Mouse (Mus musculus) CH12.LX (cell line): ENCODE results near the gene Vsig8. TPM values are rescaled to one million over a fixed set of nuclear protein-coding genes. Genes with fewer than 3 reads are reported as not detected.

ENCODE experiments used
- DNase-seq: peaks from one replicate; pipeline ENCODE4 v3.0.0-alpha.2; 2013; ENCODE audit errors: extremely low read depth
- H3K27ac ChIP-seq: 2 replicates; pipeline ENCODE4 v1.5.1; 2012; ENCODE audit warnings: low read depth, mild to moderate bottlenecking, control low read depth, moderate library complexity; ENCODE audit not compliant: insufficient read depth
- H3K27me3 ChIP-seq: replicated peaks from 2 replicates; pipeline ENCODE3; 2012; ENCODE audit warnings: inconsistent platforms
- H3K36me3 ChIP-seq, 2 experiments: replicated peaks in 1 of 2; 2 replicates each; pipeline versions ENCODE3 to v1.6.1; 2012; ENCODE audit warnings: inconsistent platforms in 1 of 2, low read length in 1 of 2, mild to moderate bottlenecking in 1 of 2, mixed read lengths in 1 of 2, moderate library complexity in 1 of 2; ENCODE audit not compliant: control insufficient read depth in 1 of 2, insufficient read depth in 1 of 2
- H3K4me1 ChIP-seq, 2 experiments: 2 replicates each; pipeline ENCODE4 v1.6.1; 2012; ENCODE audit warnings: inconsistent platforms in 1 of 2, moderate library complexity in 1 of 2; ENCODE audit not compliant: insufficient read depth in 2 of 2, control insufficient read depth in 1 of 2
- H3K4me2 ChIP-seq: 2 replicates; pipeline ENCODE4 v1.6.1; 2012; ENCODE audit warnings: low read depth, mild to moderate bottlenecking, control low read depth; ENCODE audit not compliant: poor library complexity, insufficient read depth, severe bottlenecking
- H3K4me3 ChIP-seq, 3 experiments: fragments of 150-350 bp in 1 of 3; sonication (generic) in 1 of 3; replicated peaks in 1 of 3; 2 replicates each; pipeline versions ENCODE3 to v1.5.1; 2011 to 2012; ENCODE audit warnings: low read depth in 2 of 3, low read length in 2 of 3, mild to moderate bottlenecking in 2 of 3, moderate library complexity in 2 of 3, control low read depth in 1 of 3, improper control_type of control experiment in 1 of 3, inconsistent platforms in 1 of 3, mixed read lengths in 1 of 3; ENCODE audit not compliant: poor library complexity in 1 of 3
- H3K79me2 ChIP-seq: replicated peaks from 2 replicates; pipeline ENCODE4 v1.6.1; 2012; ENCODE audit warnings: mild to moderate bottlenecking, moderate library complexity; ENCODE audit not compliant: control insufficient read depth, poor library complexity, insufficient read depth, severe bottlenecking; ENCODE audit errors: extremely low read depth
- H3K9ac ChIP-seq: 2 replicates; pipeline ENCODE4 v1.6.1; 2012; ENCODE audit warnings: low read depth, mild to moderate bottlenecking, control low read depth, moderate library complexity; ENCODE audit not compliant: insufficient read depth
- H3K9me3 ChIP-seq: replicated peaks from 2 replicates; pipeline ENCODE3; 2012; ENCODE audit warnings: low read length, inconsistent platforms, mixed read lengths
- BHLHE40 ChIP-seq: IDR thresholded peaks from 2 replicates; pipeline ENCODE4 v1.6.1; 2011; ENCODE audit warnings: mild to moderate bottlenecking, low read depth, low read length, improper control_type of control experiment
- CHD1 ChIP-seq: IDR thresholded peaks from 2 replicates; pipeline ENCODE4 v1.6.1; 2012; ENCODE audit warnings: low read depth, low read length, improper control_type of control experiment, inconsistent platforms
- CHD2 ChIP-seq: IDR thresholded peaks from 2 replicates; pipeline ENCODE4 v1.6.1; 2011; ENCODE audit warnings: low read length, improper control_type of control experiment
- CTCF ChIP-seq, 2 experiments: IDR thresholded peaks in 1 of 2; conservative IDR thresholded peaks in 1 of 2; 2 replicates each; pipeline ENCODE4 v1.5.1; 2011 to 2012; ENCODE audit warnings: low read depth in 2 of 2, low read length in 2 of 2, improper control_type of control experiment in 1 of 2, inconsistent platforms in 1 of 2, mild to moderate bottlenecking in 1 of 2, moderate library complexity in 1 of 2
- E2F4 ChIP-seq: IDR thresholded peaks from 2 replicates; pipeline ENCODE4 v1.6.1; 2011; ENCODE audit warnings: low read depth, low read length, improper control_type of control experiment; ENCODE audit not compliant: insufficient replicate concordance
- ETS1 ChIP-seq: conservative IDR thresholded peaks from 2 replicates; pipeline ENCODE4 v1.6.1; 2012; ENCODE audit warnings: low read depth, mild to moderate bottlenecking, inconsistent platforms, low read length, improper control_type of control experiment, moderate library complexity
- GABPA ChIP-seq: IDR thresholded peaks from 2 replicates; pipeline ENCODE4 v1.6.1; 2012; ENCODE audit warnings: low read depth, low read length, improper control_type of control experiment, inconsistent platforms; ENCODE audit not compliant: insufficient replicate concordance
- HCFC1 ChIP-seq: IDR thresholded peaks from 2 replicates; pipeline ENCODE4 v1.6.1; 2012; ENCODE audit warnings: low read depth, mild to moderate bottlenecking, inconsistent platforms, low read length, improper control_type of control experiment
- MAX ChIP-seq: IDR thresholded peaks from 2 replicates; pipeline ENCODE4 v1.6.1; 2011; ENCODE audit warnings: low read length, improper control_type of control experiment
- MEF2A ChIP-seq: IDR thresholded peaks from 2 replicates; pipeline ENCODE4 v1.6.1; 2014; ENCODE audit warnings: low read depth, mild to moderate bottlenecking, inconsistent platforms, low read length, improper control_type of control experiment, borderline replicate concordance
- MXI1 ChIP-seq: IDR thresholded peaks from 2 replicates; pipeline ENCODE4 v1.6.1; 2011; ENCODE audit warnings: mild to moderate bottlenecking, low read depth, low read length, improper control_type of control experiment
- NRF1 ChIP-seq: IDR thresholded peaks from 2 replicates; pipeline ENCODE4 v1.6.1; 2014; ENCODE audit warnings: low read depth, mild to moderate bottlenecking, inconsistent platforms, low read length, improper control_type of control experiment, moderate library complexity
- POLR2A ChIP-seq: IDR thresholded peaks from 2 replicates; pipeline ENCODE4 v1.6.1; 2011; ENCODE audit warnings: low read depth, mild to moderate bottlenecking, improper control_type of control experiment, low read length
- RAD21 ChIP-seq: IDR thresholded peaks from 2 replicates; pipeline ENCODE4 v1.6.1; 2011; ENCODE audit warnings: low read depth, mild to moderate bottlenecking, low read length, improper control_type of control experiment, moderate library complexity
- RCOR1 ChIP-seq: conservative IDR thresholded peaks from 2 replicates; pipeline ENCODE4 v1.6.1; 2012; ENCODE audit warnings: low read depth, mild to moderate bottlenecking, inconsistent platforms, low read length, improper control_type of control experiment
- SIN3A ChIP-seq: IDR thresholded peaks from 2 replicates; pipeline ENCODE4 v1.6.1; 2012; ENCODE audit warnings: low read length, improper control_type of control experiment, inconsistent platforms
- SMC3 ChIP-seq: IDR thresholded peaks from 2 replicates; pipeline ENCODE4 v1.6.1; 2011; ENCODE audit warnings: low read depth, low read length, improper control_type of control experiment
- ZKSCAN1 ChIP-seq: IDR thresholded peaks from 2 replicates; pipeline ENCODE4 v1.6.1; 2012; ENCODE audit warnings: low read depth, inconsistent platforms, low read length, improper control_type of control experiment, borderline replicate concordance
- dilution Hi-C: fragments of 300-500 bp; cut with MboI; formaldehyde crosslinking; loops from 2 replicates; pipeline ENCODE4 v1.14.3; 2020; ENCODE audit warnings: low sequenced_read_pairs; ENCODE audit not compliant: extremely low pct_unique_long_range_greater_than_20kb, extremely low pct_ligation_motif_present
- in situ Hi-C: fragments of 300-500 bp; cut with MboI; formaldehyde crosslinking; loops from 3 replicates; pipeline ENCODE4 v1.14.3; 2019; ENCODE audit warnings: low sequenced_read_pairs, low pct_ligation_motif_present, low pct_unique_long_range_greater_than_20kb, mixed read lengths
- polyA plus RNA-seq: library from polyadenylated mRNA; unstranded; fragments of >175 nt; gene quantifications from 2 replicates; pipeline ENCODE4 v1.2.1, GENCODE M21; 2012; ENCODE audit warnings: low read depth; ENCODE audit not compliant: insufficient read length
- total RNA-seq, 2 experiments: library from RNA; depleted of rRNA; stranded (reverse); fragments of 300-350 nt in 1 of 2; fragments of >200 nt in 1 of 2; gene quantifications; 2 replicates each; pipeline ENCODE4 v1.2.3; 2012 to 2014

The Vsig8 gene
- total and polyA plus RNA-seq, 3 experiments = 0.17 to 0.29 TPM; not detected in 1

GRCm38 (mm10) chr1:172594495-172594894 is 38.8 kb downstream of the Vsig8 start:
- no peaks in the 10 kb centered on the region for H3K9me3 ChIP-seq
- no peak overlapping the region for H3K27ac ChIP-seq
- TF ChIP-seq POLR2A (no peak), SMC3 (peak; percentile 52), MAX (no peak), RCOR1 (no peak), CTCF (conservative IDR thresholded peaks at IDR 0.05 in 1 of 2, IDR thresholded peaks at IDR 0.05 in 1 of 2; ENCODE audit: low read depth in 2 of 2, low read length in 2 of 2) (peak; percentile 47 to 71; a peak in 3 of 4 replicates), ETS1 (no peak), RAD21 (peak; percentile 25), GABPA (no peak), NRF1 (no peak)
- H3K4me1 ChIP-seq = peaks cover 8 to 16% of the 10 kb centered on the region in 2 experiments
- H3K36me3 ChIP-seq = no peaks in the 10 kb centered on the region
- no peaks in the 10 kb centered on the region for H3K79me2 ChIP-seq
- DNase-seq = peak; percentile 42
- H3K4me3 ChIP-seq = no peak overlapping the region
- peaks cover 16% of the 10 kb centered on the region for H3K27me3 ChIP-seq
- in situ Hi-C loops = no loop called here
- dilution Hi-C loops = no loop called here
- H3K9ac ChIP-seq = no peak overlapping the region
- H3K4me2 ChIP-seq = no peak overlapping the region

- no peak within 1 kb of the TSS for H3K4me3 ChIP-seq
- no peaks in the 10 kb centered on the region for H3K36me3 ChIP-seq
- in situ Hi-C loops = loop anchor here (25.0 kb wide), 1 partner anchor 190 kb away; no protein-coding TSS in a partner anchor
- H3K79me2 ChIP-seq = no peaks in the 10 kb centered on the region
- dilution Hi-C loops = no loop called here
- TF ChIP-seq E2F4 = no peak
- TF ChIP-seq CHD1 = no peak
- no peak for TF ChIP-seq ZKSCAN1
- no peak for TF ChIP-seq SMC3
- TF ChIP-seq MEF2A = no peak
- TF ChIP-seq BHLHE40 = no peak
- no peak for TF ChIP-seq HCFC1
- TF ChIP-seq MXI1 = no peak
- no peak for TF ChIP-seq CHD2
- TF ChIP-seq SIN3A = no peak
- no peaks in the 10 kb centered on the region for H3K9me3 ChIP-seq
- H3K4me2 ChIP-seq = no peak within 1 kb of the TSS
- no peak for DNase-seq
- H3K4me1 ChIP-seq = no peaks in the 10 kb centered on the region
- peaks cover 37% of the 10 kb centered on the region for H3K27me3 ChIP-seq
- no peak within 1 kb of the TSS for H3K9ac ChIP-seq
- no peak within 1 kb of the TSS for H3K27ac ChIP-seq
Observed at GRCm38 (mm10) chr1:172602326-172602725, 46.6 kb downstream of the Vsig8 start, which contains the start of gene Fcrl6. Gene Fcrl6, minus strand, starts transcription at chr1:172602551.
